Mouse (Mus musculus) layer of hippocampus, postnatal 10 days (tissue): Measurements from ENCODE around the gene Hipk2. TPM values are rescaled to one million over a fixed set of nuclear protein-coding genes. Genes with fewer than 3 reads are reported as not detected.
"Not testable (repeated sequence)": the region's sequence is repeated elsewhere in the genome, so short reads cannot be mapped to it uniquely, and the experiment has no call there.

Experiments
- DNase-seq, 2 experiments: peaks; one replicate each; pipeline ENCODE4 v3.0.0; 2021; ENCODE audit warnings: low spot score in 2 of 2
- total RNA-seq, 2 experiments: library from RNA; stranded (reverse); gene quantifications; 2 replicates each; pipeline ENCODE4 v1.2.3; 2021

Gene Hipk2
- total RNA-seq, 2 experiments from 2014 or later: 51.0 to 54.3 TPM

DNA sequence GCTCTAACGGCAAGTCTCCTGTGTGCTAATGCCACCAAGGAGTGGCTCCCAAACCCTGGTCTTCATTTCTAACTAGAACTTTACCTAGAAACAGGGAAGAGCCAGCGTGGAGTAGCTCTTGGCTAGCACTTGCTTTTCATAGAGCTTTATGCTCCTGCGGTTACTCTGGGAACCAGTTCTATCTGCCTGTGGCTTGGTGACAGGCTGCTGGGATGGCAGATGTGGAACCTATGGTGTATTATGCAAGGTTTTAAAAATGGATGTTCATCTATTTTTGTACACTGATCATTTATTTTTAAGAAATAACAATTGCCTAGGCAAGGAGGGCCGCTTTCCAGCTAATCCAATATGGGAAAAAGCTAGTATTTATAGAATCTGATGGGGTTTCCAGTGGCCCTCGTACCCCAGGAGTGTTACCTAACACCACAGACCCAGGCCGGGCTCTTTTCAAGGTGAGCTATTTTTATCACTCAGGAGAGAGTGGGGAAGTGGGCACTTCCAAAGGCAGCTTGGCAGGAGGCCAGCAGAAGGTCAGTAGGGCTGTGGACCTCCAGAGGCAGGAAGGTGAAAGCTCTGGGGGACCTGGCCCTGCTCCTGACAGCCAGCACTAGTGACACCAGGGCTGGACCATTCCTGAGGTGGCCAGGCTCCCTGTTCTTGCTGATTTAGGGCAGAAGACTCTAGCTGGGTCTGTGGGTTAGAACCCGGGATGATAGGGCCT lies 171.5 kb downstream of the Hipk2 start:
- DNase-seq: no peak

DNA sequence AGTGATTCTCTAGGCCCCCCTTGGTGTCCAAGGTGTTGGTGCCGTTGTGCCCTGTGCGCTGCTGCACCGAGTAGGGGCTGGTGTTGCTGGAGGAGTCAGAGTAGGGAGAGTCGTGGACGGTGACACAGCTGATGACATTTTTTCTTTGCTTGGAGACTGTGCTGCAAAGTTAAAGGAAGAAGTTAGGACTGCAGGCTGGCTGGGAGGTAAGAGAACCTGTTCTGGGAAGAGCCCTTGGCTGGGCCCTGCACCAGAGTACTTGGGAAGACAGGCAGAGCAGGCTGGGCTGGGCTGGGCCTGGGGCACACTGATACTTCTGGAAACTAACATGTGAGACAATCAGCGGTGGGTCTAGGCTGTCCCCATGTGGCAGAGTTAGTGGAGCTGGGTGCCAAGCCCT lies 172.4 kb downstream of the Hipk2 start:
- DNase-seq: no peak

DNA sequence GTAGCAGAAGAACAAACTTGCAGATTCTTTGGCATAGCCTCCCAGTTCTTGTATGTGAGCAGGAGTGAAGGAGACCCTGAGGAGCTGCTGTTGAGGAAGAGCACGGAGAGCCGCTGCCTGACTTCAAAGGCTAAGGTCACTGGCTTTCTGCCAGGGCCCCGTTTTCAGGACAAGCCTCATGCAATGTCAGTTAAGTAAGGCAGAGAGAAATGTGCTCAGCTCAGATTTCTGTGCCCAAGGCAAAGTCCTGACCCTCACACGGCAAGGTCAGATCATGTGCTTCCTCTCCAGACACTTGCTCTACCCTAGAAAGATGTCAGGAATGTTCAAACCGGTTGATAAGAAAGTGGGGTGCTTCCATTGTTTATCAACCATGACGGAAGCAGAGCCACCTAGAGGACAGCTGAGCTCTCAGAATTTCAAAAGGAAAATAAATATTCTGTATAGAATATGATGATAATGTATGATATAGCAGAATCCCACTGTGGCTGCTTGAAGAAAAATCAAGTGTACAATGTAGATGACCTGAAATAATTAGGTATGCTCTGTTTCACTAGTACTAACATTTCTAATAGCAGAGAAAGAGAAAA lies 173.1 kb downstream of the Hipk2 start:
- DNase-seq: no peak

DNA sequence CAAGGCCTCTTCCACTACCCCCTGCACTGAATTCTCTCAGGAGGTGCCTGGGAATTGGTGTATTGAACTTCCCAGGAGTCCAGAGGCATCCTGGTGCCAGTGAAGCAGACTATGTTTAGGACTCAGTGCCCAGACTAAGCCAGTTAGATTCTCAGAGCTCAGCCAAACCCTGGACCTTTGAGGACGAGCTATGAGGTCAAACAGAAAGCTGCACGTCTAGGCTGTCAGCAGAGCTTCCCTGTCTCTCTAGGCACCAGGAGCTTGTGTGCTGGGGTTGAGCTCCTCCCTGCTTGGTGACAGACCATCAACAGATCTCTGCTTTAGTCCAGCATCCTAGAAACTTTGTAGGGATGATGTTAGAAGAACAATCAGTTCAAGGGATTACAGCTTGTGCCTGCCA lies 174.5 kb downstream of the Hipk2 start:
- no peak for DNase-seq

DNA sequence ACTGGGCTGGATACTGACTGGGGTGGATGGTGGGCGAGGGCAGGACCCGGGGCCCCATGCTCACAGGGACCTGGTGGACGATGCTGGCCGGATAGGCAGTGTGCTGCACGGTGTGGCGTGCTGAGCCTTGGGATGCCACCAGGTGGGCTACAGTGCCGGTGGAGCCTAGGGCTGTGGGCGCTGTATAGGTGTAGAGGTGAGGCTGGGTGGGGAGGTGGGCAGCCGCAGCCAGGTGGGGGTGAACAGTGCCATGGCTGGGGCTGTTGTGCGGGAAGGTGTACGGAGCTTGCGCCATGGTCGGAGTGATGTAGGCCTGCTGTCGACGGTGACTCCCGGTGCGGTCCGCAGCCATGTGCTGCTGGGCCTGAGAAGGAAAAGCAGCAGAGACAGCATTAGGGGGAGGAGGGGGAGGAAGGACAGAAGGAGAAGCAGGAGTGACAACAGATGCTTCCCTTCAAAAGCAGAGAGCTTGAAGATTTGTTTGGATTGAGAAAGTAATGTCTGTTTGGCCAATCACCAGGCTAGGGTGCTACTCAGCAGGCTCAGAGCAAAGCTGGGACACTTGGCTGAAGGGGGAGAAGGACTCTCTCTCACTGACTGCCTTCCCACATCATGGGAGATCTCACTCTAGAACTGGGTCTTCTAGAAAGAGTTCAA lies 177.6 kb downstream of the Hipk2 start:
- DNase-seq: no peak

DNA sequence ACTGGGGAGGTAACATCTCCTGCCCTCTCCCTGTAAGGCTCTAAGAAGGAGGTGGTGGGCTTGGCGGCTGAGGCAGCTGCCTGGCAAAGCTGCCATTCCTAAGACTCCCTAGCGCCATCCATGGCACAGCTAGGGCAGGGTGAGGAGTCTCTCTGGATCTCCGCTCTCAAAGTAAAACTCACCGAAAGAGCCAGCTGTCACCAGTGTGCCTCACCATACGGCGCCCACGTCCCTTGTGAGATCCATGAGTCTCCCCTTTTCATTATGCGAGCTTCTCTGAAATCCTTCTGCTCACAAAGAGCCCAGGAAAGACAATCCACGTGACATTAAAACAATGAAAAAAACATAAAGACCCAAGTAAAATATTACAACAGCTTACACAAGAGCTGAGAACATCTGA lies 179.4 kb downstream of the Hipk2 start:
- DNase-seq: peak in 1 of 2 experiments; percentile 28

DNA sequence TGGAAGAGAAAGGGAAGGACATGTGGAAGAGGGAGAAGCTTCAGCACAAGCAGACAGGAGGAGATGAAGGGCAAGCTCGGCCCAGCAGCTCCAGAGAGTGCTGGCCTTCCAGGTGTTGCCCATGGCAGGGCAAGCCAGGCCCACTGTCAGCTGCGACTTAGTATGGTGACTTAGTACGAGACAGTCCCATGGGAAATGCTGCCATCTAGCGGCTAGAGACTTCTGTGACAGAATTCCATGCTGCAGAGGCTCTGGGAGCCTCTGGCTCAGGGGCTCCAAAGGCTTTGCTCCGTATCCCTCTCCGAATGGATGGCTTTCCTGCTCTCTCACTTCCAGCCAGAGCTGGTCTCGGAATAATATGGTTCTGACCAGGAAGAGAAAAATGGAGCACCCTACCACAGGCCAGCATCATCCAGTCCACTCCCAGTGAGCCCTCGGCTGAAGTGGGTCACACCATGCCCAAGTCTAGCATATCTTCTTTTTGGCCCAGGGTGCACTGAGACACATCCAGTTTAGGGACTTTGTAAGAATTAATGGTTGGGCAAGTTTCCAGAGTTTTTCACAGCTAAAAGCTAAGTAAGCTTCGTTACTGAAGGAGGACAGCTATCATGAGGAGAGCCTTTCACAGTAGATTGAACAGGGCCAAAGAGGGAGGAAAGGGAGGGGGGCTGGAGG lies 180.4 kb downstream of the Hipk2 start:
- DNase-seq: peak; percentile 89 to 90

DNA sequence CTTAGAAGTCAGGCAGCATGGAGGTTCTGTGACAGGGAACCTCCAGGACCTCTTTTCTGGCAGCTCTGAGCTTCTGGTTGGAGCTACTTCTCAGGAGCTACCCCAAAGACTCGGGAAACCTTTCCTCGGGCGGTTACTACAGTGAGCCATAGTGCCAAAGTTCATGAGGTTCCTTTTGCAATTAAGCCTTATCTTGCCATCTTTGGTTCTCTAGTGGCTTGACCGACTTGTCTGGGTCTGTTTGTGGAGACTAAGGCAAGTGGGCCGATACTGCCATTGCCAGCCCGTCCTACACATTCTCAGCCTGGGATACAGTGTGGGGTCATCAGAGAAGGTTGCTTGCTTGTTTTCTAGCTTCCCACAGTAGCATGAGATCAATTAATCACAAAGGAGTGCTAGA lies 183.4 kb downstream of the Hipk2 start:
- no peak for DNase-seq

DNA sequence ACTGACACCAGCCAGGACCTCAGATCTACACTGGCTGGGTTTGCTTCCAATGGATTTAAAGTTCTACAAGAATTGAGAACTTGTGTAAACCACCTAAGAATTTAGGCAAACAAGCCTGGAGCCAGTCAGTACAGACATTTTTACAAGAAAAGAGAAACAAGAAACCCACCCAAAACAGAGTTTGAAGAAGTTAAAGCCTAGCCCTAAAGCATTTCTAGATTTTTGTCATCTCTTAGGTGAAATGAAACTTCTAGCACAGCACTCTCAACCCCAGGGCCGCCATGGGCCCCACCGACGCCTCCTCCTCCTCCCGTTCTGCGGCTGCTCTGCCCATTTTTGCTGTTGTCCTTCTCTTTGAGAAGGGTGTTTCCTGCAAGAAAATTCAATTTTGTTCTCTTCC lies 184.9 kb downstream of the Hipk2 start:
- no peak for DNase-seq

DNA sequence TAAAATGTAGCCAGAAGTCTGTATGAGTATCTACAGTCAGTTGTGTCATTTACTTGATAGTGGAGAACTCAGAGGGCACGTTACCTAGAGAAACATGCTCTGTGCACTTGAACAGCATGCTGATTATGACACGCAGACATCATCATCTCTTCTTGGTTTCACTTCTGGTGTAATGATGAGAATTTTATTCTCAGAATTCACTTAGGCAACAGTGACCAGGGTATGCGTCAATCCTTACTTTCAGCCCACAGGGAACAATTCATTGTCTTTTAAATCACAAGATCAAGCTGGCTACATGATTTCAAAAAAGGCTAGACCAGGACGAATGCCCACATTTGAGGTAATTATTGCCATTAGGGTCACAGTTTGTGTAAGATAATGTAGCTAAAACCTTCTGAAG lies 185.3 kb downstream of the Hipk2 start:
- DNase-seq: no peak

DNA sequence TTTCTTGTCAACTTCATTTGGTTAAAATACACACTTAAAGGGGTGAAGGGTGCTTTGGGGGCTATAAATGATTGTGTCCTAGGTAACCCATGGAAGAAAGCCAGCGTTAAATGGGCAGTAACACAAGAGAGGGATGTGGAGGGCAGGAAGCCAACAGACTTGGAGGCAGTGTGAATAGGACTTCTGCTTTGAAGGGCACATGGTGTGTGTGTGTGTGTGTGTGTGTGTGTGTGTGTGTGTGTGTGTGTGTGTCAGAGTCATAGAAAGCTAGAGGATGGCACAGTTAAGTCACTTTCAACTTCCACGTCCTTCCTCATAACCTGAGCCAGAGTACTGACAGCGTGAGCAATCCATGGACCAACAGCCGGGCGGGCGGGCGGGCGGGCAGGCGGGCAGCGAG lies 187.1 kb downstream of the Hipk2 start:
- DNase-seq: peak in 1 of 2 experiments; percentile 31

DNA sequence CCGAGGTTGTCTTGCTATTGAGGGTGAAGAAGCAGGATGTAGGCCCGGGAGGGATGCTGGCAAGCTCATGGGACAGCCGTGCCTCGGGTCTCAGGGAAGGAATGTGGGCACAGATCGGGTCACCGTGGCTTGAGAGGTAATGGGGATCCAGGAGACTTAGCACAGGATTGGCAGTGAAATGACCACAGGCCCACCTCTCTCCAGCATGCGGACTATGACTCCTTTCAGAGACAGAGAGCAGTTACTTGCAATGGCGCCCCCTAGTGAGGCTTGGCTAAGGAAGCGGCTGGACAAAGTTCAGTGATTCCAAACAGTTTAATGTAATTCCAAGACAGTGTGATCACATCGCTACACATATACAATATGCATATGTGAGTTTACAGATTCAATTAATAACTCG lies 188.7 kb downstream of the Hipk2 start:
- DNase-seq: peak; percentile 59 to 61

DNA sequence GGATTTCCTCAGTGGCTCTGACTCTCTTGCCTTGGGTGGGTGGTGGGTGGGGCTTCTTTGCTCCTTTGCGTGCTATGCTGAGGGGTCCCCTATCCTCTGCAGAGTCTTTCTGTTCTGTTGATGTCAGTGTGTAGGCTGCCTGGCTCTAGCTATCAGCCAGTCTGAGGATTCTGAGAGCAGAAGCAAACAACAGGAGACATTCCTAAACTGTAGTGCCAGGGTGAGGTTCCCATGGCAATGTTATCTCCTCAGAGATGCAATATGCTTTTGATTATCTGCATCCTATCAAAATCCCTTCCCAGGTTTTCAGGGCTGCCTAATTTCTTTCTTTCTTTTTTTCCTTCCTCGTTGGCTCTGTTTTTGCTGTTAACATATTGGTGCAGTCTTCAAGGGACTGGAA lies 193.4 kb downstream of the Hipk2 start:
- DNase-seq: no peak

DNA sequence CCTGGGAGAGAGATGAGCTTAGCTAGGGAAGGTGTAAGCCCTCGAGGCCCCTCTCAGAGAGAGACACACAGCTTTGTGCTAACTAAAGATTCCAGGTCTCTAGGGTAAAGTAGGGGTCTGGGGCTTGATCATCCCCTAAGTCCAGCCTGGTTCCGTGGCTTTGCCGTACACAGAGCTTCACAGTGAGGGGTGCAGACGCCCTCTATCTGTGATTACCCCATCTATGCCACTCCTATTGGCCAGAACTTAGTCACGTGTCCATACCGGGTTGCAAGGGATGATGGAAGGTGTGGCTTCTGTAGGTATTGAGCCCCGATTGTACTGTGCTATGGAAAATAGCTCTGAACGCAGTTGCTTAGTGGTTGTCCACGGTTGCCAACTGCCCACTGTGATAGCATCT lies 198.3 kb downstream of the Hipk2 start:
- DNase-seq: no peak

DNA sequence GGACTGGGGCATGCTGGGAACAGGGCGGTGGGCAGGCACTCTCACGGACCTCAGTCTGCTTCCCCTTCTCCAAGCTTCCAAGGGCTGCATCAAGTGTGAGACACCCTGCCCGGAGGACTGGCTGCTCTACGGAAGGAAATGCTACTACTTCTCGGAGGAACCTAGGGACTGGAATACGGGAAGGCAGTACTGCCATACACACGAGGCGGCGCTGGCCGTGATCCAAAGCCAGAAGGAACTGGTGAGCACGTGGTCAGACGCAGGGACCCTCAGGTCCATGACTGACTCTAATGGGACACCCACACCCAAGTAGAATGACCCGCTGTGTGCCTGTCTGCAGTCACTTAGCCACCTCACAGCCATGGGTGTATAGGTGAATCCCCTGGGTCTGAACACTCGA lies 199.2 kb downstream of the Hipk2 start:
- no peak for DNase-seq

DNA sequence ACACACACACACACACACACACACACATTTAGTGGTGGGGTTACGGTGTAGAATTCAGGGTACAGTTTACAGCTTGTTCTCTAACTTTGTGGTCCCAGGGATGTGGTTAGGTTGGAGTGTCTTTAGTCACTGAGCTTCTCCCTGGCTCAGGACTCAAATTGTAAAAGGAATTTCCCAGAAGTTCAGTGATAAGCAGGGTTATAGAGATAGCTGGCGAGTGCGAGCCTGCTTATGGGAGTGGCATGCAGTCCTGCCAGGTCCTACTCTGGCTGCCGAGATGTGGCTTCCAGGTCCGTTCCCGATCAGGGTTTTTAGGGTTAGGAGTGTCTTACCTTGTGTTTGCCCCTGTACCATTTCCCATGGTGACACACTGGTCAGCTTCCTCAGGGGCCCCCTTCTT lies 199.7 kb downstream of the Hipk2 start:
- no peak for DNase-seq

DNA sequence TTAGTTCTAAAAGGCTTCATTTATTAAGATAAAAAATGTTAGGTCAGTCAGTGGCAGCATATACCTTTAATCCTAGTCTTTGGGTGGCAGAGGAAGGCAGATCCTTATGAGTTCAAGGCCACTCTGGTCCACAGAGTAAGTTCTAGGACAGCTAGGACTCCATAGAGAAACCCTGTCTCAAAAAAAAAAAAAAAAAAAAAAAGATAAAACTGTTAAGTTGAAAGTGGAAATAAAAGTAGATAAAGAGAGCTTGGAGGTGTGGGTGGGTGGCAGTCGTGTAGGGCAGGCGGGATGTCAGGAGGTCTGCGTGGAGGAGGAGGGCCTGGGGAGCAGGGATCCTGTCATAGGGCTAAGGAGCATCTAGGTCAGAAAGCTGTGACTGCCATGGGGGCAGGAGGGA lies 204.0 kb downstream of the Hipk2 start:
- no peak for DNase-seq

DNA sequence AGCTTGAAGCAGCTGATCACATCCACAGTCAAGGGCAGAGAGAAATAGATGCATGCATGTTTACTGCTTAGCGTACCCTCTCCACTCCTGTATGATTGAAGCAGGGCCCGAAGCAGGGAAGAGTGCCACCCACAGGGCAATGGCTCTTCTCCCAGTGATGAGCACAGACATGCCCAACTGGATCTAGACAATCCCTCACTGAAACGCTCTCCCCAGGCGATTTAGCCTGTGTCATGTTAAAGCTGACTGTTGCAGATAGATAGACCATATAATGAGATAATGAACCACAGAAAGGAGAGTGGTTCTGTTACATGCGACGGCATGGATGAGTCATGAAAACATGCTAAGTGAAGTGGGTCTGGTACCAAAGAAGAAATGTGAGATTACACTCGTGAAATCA lies 204.7 kb downstream of the Hipk2 start:
- DNase-seq: no peak

DNA sequence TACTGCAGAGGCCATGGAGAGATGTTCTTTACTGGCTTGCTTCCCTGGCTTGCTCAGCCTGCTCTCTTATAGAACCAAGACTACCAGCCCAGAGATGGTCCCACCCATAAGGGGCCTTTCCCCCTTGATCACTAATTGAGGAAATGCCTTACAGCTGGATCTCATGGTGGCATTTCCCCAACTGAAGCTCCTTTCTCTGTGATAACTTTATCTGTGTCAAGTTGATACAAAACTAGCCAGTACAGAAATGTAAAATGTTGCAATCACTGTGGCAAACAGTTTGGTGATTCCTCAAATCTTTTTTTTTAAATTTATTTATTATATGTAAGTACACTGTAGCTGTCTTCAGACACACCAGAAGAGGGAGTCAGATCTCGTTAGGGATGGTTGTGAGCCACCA lies 205.5 kb downstream of the Hipk2 start:
- DNase-seq: not testable (repeated sequence)

DNA sequence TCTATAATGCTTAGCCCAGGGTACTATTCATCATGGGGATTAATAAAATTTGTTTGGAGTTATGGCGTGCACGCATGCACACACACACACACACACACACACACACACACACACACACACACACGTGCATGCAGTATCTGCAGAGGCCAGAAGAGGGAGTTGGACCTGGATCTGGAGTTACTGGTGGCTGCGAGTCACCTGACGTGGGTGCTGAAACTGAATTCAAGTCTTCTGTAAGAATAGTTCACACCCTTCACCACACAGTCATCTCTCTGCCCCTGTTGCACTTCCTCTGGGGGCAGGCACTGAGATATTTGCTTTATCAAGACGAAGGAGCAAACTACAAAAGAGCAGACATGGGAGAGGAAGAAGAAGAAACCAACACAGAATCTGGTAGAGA lies 206.4 kb downstream of the Hipk2 start:
- DNase-seq: no peak

DNA sequence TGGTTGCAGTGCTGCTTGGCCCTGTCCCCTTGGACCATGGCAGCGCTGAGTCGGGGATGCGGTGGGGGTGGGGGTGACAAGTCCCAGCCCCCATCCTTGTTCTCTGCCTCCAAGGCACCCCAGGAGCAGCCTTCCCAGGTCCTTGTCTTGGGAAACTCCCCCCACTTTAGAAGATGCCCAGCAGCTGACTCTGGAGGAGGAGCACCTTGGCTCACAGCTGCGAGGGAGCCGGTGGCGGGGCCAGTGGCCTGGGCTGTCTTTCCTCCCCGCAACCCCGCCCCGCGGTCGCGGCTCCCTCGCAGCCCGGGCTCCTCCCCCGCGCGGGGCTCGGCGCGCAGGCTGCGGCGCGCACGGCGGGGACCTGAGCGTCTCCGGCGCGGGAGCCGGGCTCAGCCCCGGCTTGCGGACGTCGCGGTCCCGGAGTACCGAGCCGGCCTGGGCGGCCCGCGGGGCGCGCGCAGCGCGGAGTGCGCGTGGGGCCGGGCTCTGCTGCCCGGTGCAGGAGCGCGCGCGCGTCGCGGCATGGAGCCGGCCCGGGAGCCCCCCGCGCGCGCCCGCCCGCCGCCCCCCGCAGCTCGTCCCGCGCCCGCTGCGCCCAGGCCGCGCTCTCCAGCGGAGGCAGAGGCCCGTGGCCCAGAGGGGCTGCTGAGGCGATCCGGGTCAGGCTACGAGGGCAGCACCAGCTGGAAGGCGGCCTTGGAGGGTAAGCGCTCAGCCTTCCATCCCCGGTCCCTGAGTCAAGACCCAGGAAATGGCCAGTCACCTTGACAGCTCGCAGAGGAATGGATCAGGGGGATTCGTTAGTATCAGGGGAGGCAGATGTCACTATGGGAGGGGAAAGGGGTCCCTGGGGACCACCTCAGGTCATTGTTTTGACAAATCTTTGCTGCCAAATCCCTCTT lies 213.0 kb downstream of the Hipk2 start, which contains the start of gene Clec2l:
Clec2l (plus strand) TSS at position 356 of the 902 bp plus-strand sequence.
- DNase-seq: peak; percentile 46 to 59
